In genomic region chr15:79906855-79907254, GRCm38 (mm10) we compare ENCODE assay signal across 28 mouse cellular contexts. TPM values are rescaled to one million over a fixed set of nuclear protein-coding genes. Genes with fewer than 3 reads are reported as not detected.
A peak's percentile ranks its signal among the peaks of the same experiment; 100 is the strongest.
DNase-seq lines count a peak whose midpoint lies in the region; ATAC-seq lines count a peak whose summit lies in the region.
"Had no signal": no experiment of that assay in that cellular context is flagged by ENCODE, and none has a peak within 500 bp of the region (broad histone marks: within the 10 kb centered on the region; RNA-seq: fewer than 3 reads in every experiment).

No protein-coding gene starts in this region.

- no peak overlapping the region for H3K9ac ChIP-seq in intestine, embryonic 16.5 days (ENCODE audit: low read depth, low read length)
- H3K9ac ChIP-seq: forebrain, embryonic 13.5 days; neural tube, embryonic 15.5 days had no signal

- H3K27me3 ChIP-seq in intestine, embryonic 16.5 days (replicated peaks; ENCODE audit: control insufficient read depth, insufficient read depth, low read length): no peaks in the 10 kb centered on the region
- H3K27me3 ChIP-seq: forebrain, embryonic 13.5 days; neural tube, embryonic 15.5 days; Patski had no signal

- peak; percentile 52; the same call in 1 of the 2 replicates for ATAC-seq in intestine, embryonic 16.5 days
- ATAC-seq: forebrain, embryonic 13.5 days; hindbrain, embryonic 16.5 days; Patski had no signal

- no peaks in the 10 kb centered on the region for H3K9me3 ChIP-seq in intestine, embryonic 16.5 days (ENCODE audit: control insufficient read depth, low read length)
- H3K9me3 ChIP-seq: forebrain, embryonic 13.5 days; neural tube, embryonic 15.5 days had no signal

- WGBS in intestine, embryonic 16.5 days: 30% methylated on average over 14 of the region's 14 CpGs

- no peak overlapping the region for H3K4me3 ChIP-seq in intestine, embryonic 16.5 days (ENCODE audit: low read length)
- H3K4me3 ChIP-seq: forebrain, embryonic 13.5 days; layer of hippocampus, adult 2 months; myocyte; neural tube, embryonic 15.5 days had no signal

- H3K4me1 ChIP-seq in intestine, embryonic 16.5 days (ENCODE audit: control insufficient read depth, insufficient read depth, low read length): no peaks in the 10 kb centered on the region
- H3K4me1 ChIP-seq: forebrain, embryonic 13.5 days; neural tube, embryonic 15.5 days had no signal

- DNase-seq in lung, postnatal 10 days: peak; percentile 28
- no peak for DNase-seq in lung, adult 18-20 months
- DNase-seq in R1 (ENCODE audit: low read depth, low spot score) (peak; percentile 98), adipocyte (ENCODE audit: low spot score) (no peak)
- DNase-seq in thymus, adult 18-20 months: no peak
- no peak for DNase-seq in adrenal gland, postnatal 14 days
- DNase-seq: B cell, adult 2 months; cerebellum, adult 18-20 months; cerebellum, postnatal 25 days; embryo, embryonic 11 days; gastrocnemius, postnatal 14 days; heart, adult 18-20 months; kidney, adult 8-10 months; kidney, postnatal 14 days; layer of hippocampus, postnatal 36 days; left cerebral cortex, postnatal 4 days; lung, adult 2 months; midbrain, embryonic 14.5 days; right cerebral cortex, postnatal 14 days; spleen, adult 18-20 months; thymus, postnatal 25 days had no signal

- no peak overlapping the region for H3K27ac ChIP-seq in intestine, embryonic 16.5 days (ENCODE audit: low read length)
- H3K27ac ChIP-seq: forebrain, embryonic 13.5 days; layer of hippocampus, adult 2 months; neural tube, embryonic 15.5 days had no signal

- no peaks in the 10 kb centered on the region for H3K36me3 ChIP-seq in intestine, embryonic 16.5 days (ENCODE audit: control insufficient read depth, insufficient read depth, low read length)
- H3K36me3 ChIP-seq: neural tube, embryonic 15.5 days had no signal

- H3K4me2 ChIP-seq in intestine, embryonic 16.5 days (ENCODE audit: low read depth, low read length): no peak overlapping the region
- H3K4me2 ChIP-seq: forebrain, embryonic 13.5 days; neural tube, embryonic 15.5 days had no signal

RNA-seq across cellular contexts. Expression of gene Apobec3, which starts 15.4 kb away (rescaled TPM):
- 12.9 and 16.2 TPM in 2 replicates for polyA plus RNA-seq in intestine, embryonic 16.5 days (2015; fragmentation: Nextera tagmentation; extraction: Ambion mirVana)
- 19.8 and 38.2 TPM in 2 replicates for total RNA-seq in adrenal gland, postnatal 14 days (2021)

Comparison
In these comparisons a context has a peak if more than half of its experiments do, and no peak if none do; other contexts are left out.
1. DNase-seq: peak in lung, postnatal 10 days (single experiment) and R1 (single experiment); none in lung, adult 18-20 months (0 of 2), thymus, adult 18-20 months (0 of 2), adrenal gland, postnatal 14 days (single experiment) and adipocyte (single experiment).